Comparison of ENCODE assay signal across 19 mouse cellular contexts in genomic region chr15:97278340-97278948, GRCm38 (mm10). TPM values are rescaled to one million over a fixed set of nuclear protein-coding genes. Genes with fewer than 3 reads are reported as not detected.
A peak's percentile ranks its signal among the peaks of the same experiment; 100 is the strongest.
DNase-seq lines count a peak whose midpoint lies in the region; ATAC-seq and TF ChIP-seq lines count a peak whose summit lies in the region.
"Had no signal": no experiment of that assay in that cellular context is flagged by ENCODE, and none has a peak within 500 bp of the region (broad histone marks: within the 10 kb centered on the region; RNA-seq: fewer than 3 reads in every experiment).

No protein-coding gene starts in this region.

- 0 out of 2 replicates have a peak, but pooled peaks have one; percentile 20 for TF ChIP-seq CTCF in liver, postnatal 0 days (IDR thresholded peaks at IDR 0.05; ENCODE audit: low read depth)

- no peak for TF ChIP-seq EP300 in liver, postnatal 0 days (IDR thresholded peaks at IDR 0.05; ENCODE audit: low read depth)

- ATAC-seq in kidney, embryonic 14.5 days (ENCODE audit: low FRiP score, low TSS enrichment): peak; percentile 73
- no peak for ATAC-seq in liver, postnatal 0 days
- ATAC-seq in liver, embryonic 11.5 days (replicated peaks; ENCODE audit: low FRiP score): no peak
- ATAC-seq: forebrain, embryonic 16.5 days had no signal

- peak; percentile 83 for DNase-seq in heart, adult 11 months
- DNase-seq in heart, postnatal 4 days: no peak
- DNase-seq in kidney, postnatal 25 days: no peak
- DNase-seq in liver, postnatal 0 days: no peak
- DNase-seq in liver, embryonic 11.5 days (ENCODE audit: low spot score): no peak
- DNase-seq in layer of hippocampus, postnatal 25 days (ENCODE audit: extremely low spot score in 1 of 2, low spot score in 1 of 2): no peak
- DNase-seq: adrenal gland, adult 2 months; adrenal gland, postnatal 25 days; cerebellum, adult 18-20 months; cerebellum, adult 9-11 months; cerebellum, postnatal 36 days; gastrocnemius, postnatal 10 days; heart, postnatal 10 days had no signal

- no peak overlapping the region for H3K27ac ChIP-seq in kidney, embryonic 14.5 days (ENCODE audit: low read depth, low read length)
- H3K27ac ChIP-seq in liver, postnatal 0 days (ENCODE audit: low read depth): no peak overlapping the region
- no peak overlapping the region for H3K27ac ChIP-seq in liver, embryonic 11.5 days (ENCODE audit: low read depth, low read length)
- H3K27ac ChIP-seq: embryonic facial prominence, embryonic 13.5 days; forebrain, embryonic 12.5 days; hindbrain, embryonic 10.5 days; hindbrain, embryonic 14.5 days had no signal

- H3K27me3 ChIP-seq in kidney, embryonic 14.5 days (ENCODE audit: control insufficient read depth, insufficient read depth, low read length): no peaks in the 10 kb centered on the region
- no peaks in the 10 kb centered on the region for H3K27me3 ChIP-seq in liver, postnatal 0 days (ENCODE audit: insufficient read depth, low read length)
- no peaks in the 10 kb centered on the region for H3K27me3 ChIP-seq in liver, embryonic 11.5 days (replicated peaks; ENCODE audit: control insufficient read depth, insufficient read depth, low read length)
- H3K27me3 ChIP-seq: embryonic facial prominence, embryonic 13.5 days; forebrain, embryonic 12.5 days had no signal

- H3K4me2 ChIP-seq in kidney, embryonic 14.5 days (replicated peaks; ENCODE audit: low read depth, low read length): no peak overlapping the region
- no peak overlapping the region for H3K4me2 ChIP-seq in liver, postnatal 0 days (ENCODE audit: low read depth, low read length)
- H3K4me2 ChIP-seq in liver, embryonic 11.5 days: no peak overlapping the region
- H3K4me2 ChIP-seq: embryonic facial prominence, embryonic 13.5 days; forebrain, embryonic 12.5 days; hindbrain, embryonic 14.5 days had no signal

- H3K4me3 ChIP-seq in kidney, embryonic 14.5 days (ENCODE audit: low read length): no peak overlapping the region
- H3K4me3 ChIP-seq in liver, postnatal 0 days (ENCODE audit: low read depth, low read length): no peak overlapping the region
- no peak overlapping the region for H3K4me3 ChIP-seq in liver, embryonic 11.5 days (ENCODE audit: low read depth, low read length)
- H3K4me3 ChIP-seq: embryonic facial prominence, embryonic 13.5 days; forebrain, embryonic 12.5 days; hindbrain, embryonic 10.5 days had no signal

- no peaks in the 10 kb centered on the region for H3K9me3 ChIP-seq in kidney, embryonic 14.5 days (ENCODE audit: control insufficient read depth, low read length)
- no peaks in the 10 kb centered on the region for H3K9me3 ChIP-seq in liver, postnatal 0 days (ENCODE audit: low read length)
- no peaks in the 10 kb centered on the region for H3K9me3 ChIP-seq in liver, embryonic 11.5 days (ENCODE audit: control insufficient read depth, low read length)
- H3K9me3 ChIP-seq: embryonic facial prominence, embryonic 13.5 days; forebrain, embryonic 12.5 days; hindbrain, embryonic 10.5 days had no signal

- H3K9ac ChIP-seq in kidney, embryonic 14.5 days (ENCODE audit: low read depth, low read length): no peak overlapping the region
- H3K9ac ChIP-seq in liver, postnatal 0 days (replicated peaks): no peak overlapping the region
- no peak overlapping the region for H3K9ac ChIP-seq in liver, embryonic 11.5 days (ENCODE audit: low read depth, low read length)
- H3K9ac ChIP-seq: embryonic facial prominence, embryonic 13.5 days; forebrain, embryonic 12.5 days; hindbrain, embryonic 14.5 days had no signal

- no peaks in the 10 kb centered on the region for H3K36me3 ChIP-seq in kidney, embryonic 14.5 days (ENCODE audit: control insufficient read depth, insufficient read depth, low read length)
- H3K36me3 ChIP-seq in liver, postnatal 0 days (replicated peaks; ENCODE audit: insufficient read depth, low read length): no peaks in the 10 kb centered on the region
- H3K36me3 ChIP-seq in liver, embryonic 11.5 days (ENCODE audit: control insufficient read depth, insufficient read depth, low read length): no peaks in the 10 kb centered on the region
- H3K36me3 ChIP-seq: embryonic facial prominence, embryonic 13.5 days; forebrain, embryonic 12.5 days; hindbrain, embryonic 10.5 days had no signal

- WGBS in kidney, embryonic 14.5 days: 37% methylated on average over 9 of the region's 9 CpGs
- 80% methylated on average over 9 of the region's 9 CpGs for whole genome bisulfite sequencing in liver, postnatal 0 days (ENCODE audit: insufficient replicate concordance)
- 90% methylated on average over 9 of the region's 9 CpGs for WGBS in liver, embryonic 11.5 days

- H3K4me1 ChIP-seq in kidney, embryonic 14.5 days (ENCODE audit: control insufficient read depth, insufficient read depth, low read length): peaks cover 16% of the 10 kb centered on the region
- peaks cover 4% of the 10 kb centered on the region; the same call in 1 of the 2 replicates for H3K4me1 ChIP-seq in liver, postnatal 0 days (ENCODE audit: insufficient read depth)
- H3K4me1 ChIP-seq in liver, embryonic 11.5 days (replicated peaks; ENCODE audit: control insufficient read depth, insufficient read depth, low read length): no peaks in the 10 kb centered on the region

RNA-seq across cellular contexts. Expression of gene Amigo2, which starts 31.4 kb away (rescaled TPM):
- total RNA-seq in heart, postnatal 4 days (2021): 1 to 10 TPM; 6.2 to 6.8 TPM
- polyA plus RNA-seq in kidney, embryonic 14.5 days (2014; fragmentation: Nextera tagmentation; extraction: Ambion mirVana): 11.9 and 16.9 TPM in 2 replicates
- 2.9 and 3.0 TPM in 2 replicates for polyA plus RNA-seq in liver, postnatal 0 days (2015; fragmentation: Nextera tagmentation; extraction: Ambion mirVana)
- 1.9 and 3.2 TPM in 2 replicates for polyA plus RNA-seq in liver, embryonic 11.5 days (2014; fragmentation: Nextera tagmentation; extraction: Ambion mirVana)
- 10 to 100 TPM; 19.5 to 21.0 TPM for total RNA-seq in layer of hippocampus, postnatal 25 days (2021)

RNA-seq across cellular contexts. Expression of gene Pced1b, which starts 31.5 kb away (rescaled TPM):
- 1 to 10 TPM; 4.8 to 5.1 TPM for total RNA-seq in heart, postnatal 4 days (2021)
- polyA plus RNA-seq in kidney, embryonic 14.5 days (2014; fragmentation: Nextera tagmentation; extraction: Ambion mirVana): 5.4 and 8.7 TPM in 2 replicates
- 2.5 and 2.8 TPM in 2 replicates for polyA plus RNA-seq in liver, postnatal 0 days (2015; fragmentation: Nextera tagmentation; extraction: Ambion mirVana)
- 6.4 and 8.5 TPM in 2 replicates for polyA plus RNA-seq in liver, embryonic 11.5 days (2014; fragmentation: Nextera tagmentation; extraction: Ambion mirVana)
- total RNA-seq in layer of hippocampus, postnatal 25 days (2021): 1 to 10 TPM; 9.3 to 9.6 TPM
